Mouse (Mus musculus): ENCODE data around the gene Gprc5c. TPM values are rescaled to one million over a fixed set of nuclear protein-coding genes. Genes with fewer than 3 reads are reported as not detected.

Gprc5c gene
- polyA plus RNA-seq, 1 experiment from 2014 or later: 234 TPM

- ChIA-PET POLR2A (interaction anchor here (0.7 to 4.5 kb wide), 7 partner anchors 10 to 35 kb away, joined by 3 to 35 read pairs (median 3); partner anchors contain the start of gene Gprc5c), CTCF (interaction anchor here (0.8 to 1.6 kb wide), 4 partner anchors 10 to 20 kb away, joined by 3 to 8 read pairs (median 3); no protein-coding TSS in a partner anchor)
- H3K27me3 ChIP-seq: no peaks in the 10 kb centered on the region
- in situ Hi-C loops (cut with MboI; ENCODE audit: low pct_unique_long_range_greater_than_20kb): no loop called here
- no peak for TF ChIP-seq CTCF (IDR thresholded peaks at IDR 0.05)
- no peak for DNase-seq (ENCODE audit: low read depth, low spot score)
- ATAC-seq: peak; percentile 76
Measured at GRCm38 (mm10) chr11:114829499-114830432, 21.2 kb upstream of the Gprc5c start.

- no peaks in the 10 kb centered on the region for H3K27me3 ChIP-seq
- ChIA-PET CTCF (interaction anchor here (0.8 to 1.6 kb wide), 3 partner anchors 10 to 21 kb away, joined by 3 to 8 read pairs (median 3); no protein-coding TSS in a partner anchor), POLR2A (interaction anchor here (1.1 to 4.5 kb wide), 6 partner anchors 11 to 23 kb away, joined by 3 to 35 read pairs (median 4); partner anchors contain the start of gene Gprc5c)
- ATAC-seq (no peak), DNase-seq (ENCODE audit: low read depth, low spot score) (no peak)
- no peak for TF ChIP-seq CTCF (IDR thresholded peaks at IDR 0.05)
- in situ Hi-C loops (cut with MboI; ENCODE audit: low pct_unique_long_range_greater_than_20kb): no loop called here
Measured at GRCm38 (mm10) chr11:114830433-114830773, 20.5 kb upstream of the Gprc5c start.

- no peak for DNase-seq (ENCODE audit: low read depth, low spot score)
- no peaks in the 10 kb centered on the region for H3K27me3 ChIP-seq
- POLR2A ChIA-PET: interaction anchor here (0.7 to 1.8 kb wide), 2 partner anchors 12 to 19 kb away, joined by 3 to 9 read pairs; no protein-coding TSS in a partner anchor
- no peak for ATAC-seq
- CTCF ChIA-PET: interaction anchor here (1.1 to 2.8 kb wide), 3 partner anchors 9 to 14 kb away, joined by 3 to 7 read pairs (median 3); no protein-coding TSS in a partner anchor
- in situ Hi-C loops (cut with MboI; ENCODE audit: low pct_unique_long_range_greater_than_20kb): no loop called here
- no peak for TF ChIP-seq CTCF (IDR thresholded peaks at IDR 0.05)
Measured at GRCm38 (mm10) chr11:114833166-114833565, 17.8 kb upstream of the Gprc5c start.

- CTCF ChIA-PET: interaction anchor here (1.3 kb wide), 1 partner anchor 25 kb away, joined by 3 read pairs; no protein-coding TSS in a partner anchor
- TF ChIP-seq CTCF (IDR thresholded peaks at IDR 0.05): no peak
- POLR2A ChIA-PET: interaction anchor here (0.9 to 3.0 kb wide), 2 partner anchors 11 to 27 kb away, joined by 3 to 9 read pairs; no protein-coding TSS in a partner anchor
- ATAC-seq: no peak
- H3K27me3 ChIP-seq: no peaks in the 10 kb centered on the region
- DNase-seq (ENCODE audit: low read depth, low spot score): no peak
- in situ Hi-C loops (cut with MboI; ENCODE audit: low pct_unique_long_range_greater_than_20kb): no loop called here
Measured at GRCm38 (mm10) chr11:114843818-114844463, 7.0 kb upstream of the Gprc5c start.

GRCm38 (mm10) chr11:114844464-114845220 is 6.3 kb upstream of the Gprc5c start:
- TF ChIP-seq CTCF (IDR thresholded peaks at IDR 0.05): no peak
- POLR2A ChIA-PET: interaction anchor here (0.6 to 3.0 kb wide), 4 partner anchors 12 to 1134 kb away, joined by 3 to 9 read pairs (median 4); no protein-coding TSS in a partner anchor
- in situ Hi-C loops (cut with MboI; ENCODE audit: low pct_unique_long_range_greater_than_20kb): no loop called here
- ATAC-seq: peak; percentile 32
- no peak for DNase-seq (ENCODE audit: low read depth, low spot score)
- CTCF ChIA-PET: interaction anchor here (0.9 to 1.9 kb wide), 3 partner anchors 10 to 26 kb away, joined by 3 to 7 read pairs (median 3); no protein-coding TSS in a partner anchor
- H3K27me3 ChIP-seq: no peaks in the 10 kb centered on the region

GRCm38 (mm10) chr11:114846336-114846735 is 4.6 kb upstream of the Gprc5c start:
- ATAC-seq: no peak
- TF ChIP-seq CTCF (IDR thresholded peaks at IDR 0.05): no peak
- POLR2A ChIA-PET: interaction anchor here (1.7 to 3.0 kb wide), 2 partner anchors 13 to 28 kb away, joined by 6 to 9 read pairs; no protein-coding TSS in a partner anchor
- H3K27me3 ChIP-seq: no peaks in the 10 kb centered on the region
- no peak for DNase-seq (ENCODE audit: low read depth, low spot score)
- in situ Hi-C loops (cut with MboI; ENCODE audit: low pct_unique_long_range_greater_than_20kb): no loop called here
- CTCF ChIA-PET: interaction anchor here (1.0 to 1.9 kb wide), 2 partner anchors 12 to 21 kb away, joined by 3 to 7 read pairs; no protein-coding TSS in a partner anchor

- ChIA-PET POLR2A (interaction anchor here (0.6 to 1.7 kb wide), 3 partner anchors 8 to 33 kb away, joined by 3 to 6 read pairs (median 3); no protein-coding TSS in a partner anchor), CTCF (interaction anchor here (1.0 kb wide), 2 partner anchors 14 to 21 kb away, joined by 3 read pairs; no protein-coding TSS in a partner anchor)
- no peak for TF ChIP-seq CTCF (IDR thresholded peaks at IDR 0.05)
- ATAC-seq (no peak), DNase-seq (ENCODE audit: low read depth, low spot score) (no peak)
- in situ Hi-C loops (cut with MboI; ENCODE audit: low pct_unique_long_range_greater_than_20kb): no loop called here
- no peaks in the 10 kb centered on the region for H3K27me3 ChIP-seq
Measured at GRCm38 (mm10) chr11:114847008-114847407, 3.9 kb upstream of the Gprc5c start.

- H3K27me3 ChIP-seq: no peaks in the 10 kb centered on the region
- ChIA-PET CTCF (interaction anchor here (0.7 to 1.8 kb wide), 6 partner anchors 10 to 29 kb away, joined by 3 to 4 read pairs (median 3); no protein-coding TSS in a partner anchor), POLR2A (interaction anchor here (0.7 to 6.6 kb wide), 6 partner anchors 20 to 43 kb away, joined by 3 to 64 read pairs (median 6); no protein-coding TSS in a partner anchor)
- no peak for TF ChIP-seq CTCF (IDR thresholded peaks at IDR 0.05)
- in situ Hi-C loops (cut with MboI; ENCODE audit: low pct_unique_long_range_greater_than_20kb): no loop called here
- no peak for ATAC-seq
- DNase-seq (ENCODE audit: low read depth, low spot score): no peak
Measured at GRCm38 (mm10) chr11:114849572-114849971, 1.4 kb upstream of the Gprc5c start.

- no peaks in the 10 kb centered on the region for H3K27me3 ChIP-seq
- DNase-seq (ENCODE audit: low read depth, low spot score) (peak; percentile 91), ATAC-seq (no peak)
- in situ Hi-C loops (cut with MboI; ENCODE audit: low pct_unique_long_range_greater_than_20kb): loop anchor here (5.0 kb wide), 1 partner anchor 33 kb away; no protein-coding TSS in a partner anchor
- TF ChIP-seq CTCF (IDR thresholded peaks at IDR 0.05): no peak
- ChIA-PET POLR2A (interaction anchor here (0.7 to 6.6 kb wide), 6 partner anchors 20 to 43 kb away, joined by 3 to 64 read pairs (median 6); no protein-coding TSS in a partner anchor), CTCF (interaction anchor here (0.7 to 1.8 kb wide), 5 partner anchors 15 to 29 kb away, joined by 3 to 4 read pairs (median 3); no protein-coding TSS in a partner anchor)
Measured at GRCm38 (mm10) chr11:114850066-114850451, 893 bp upstream of the Gprc5c start.

All from Patski (cell line).